Mouse (Mus musculus) intestine, embryonic 15.5 days (tissue): ENCODE measurements around the gene Elfn1. TPM values are rescaled to one million over a fixed set of nuclear protein-coding genes. Genes with fewer than 3 reads are reported as not detected.

Source experiments
- ATAC-seq: fragments of 200-750 bp; cut with Nextera tagmentation; 2 replicates; pipeline ENCODE4 v1.8.0; 2017; ENCODE audit warnings: moderate TSS enrichment, moderate library complexity
- H3K27ac ChIP-seq: fragments of 300-500 bp; sonication (generic); 2 replicates; pipeline ENCODE4 v1.5.1; 2015; ENCODE audit warnings: mild to moderate bottlenecking, inconsistent platforms
- H3K27me3 ChIP-seq: fragments of 300-500 bp; sonication (generic); replicated peaks from 2 replicates; pipeline ENCODE4 v1.6.1; 2015; ENCODE audit warnings: inconsistent platforms
- H3K36me3 ChIP-seq: fragments of 300-500 bp; sonication (generic); 2 replicates; pipeline ENCODE4 v1.6.1; 2015; ENCODE audit warnings: inconsistent platforms
- H3K4me1 ChIP-seq: fragments of 300-500 bp; sonication (generic); replicated peaks from 2 replicates; pipeline ENCODE4 v1.6.1; 2015; ENCODE audit warnings: inconsistent platforms
- H3K4me2 ChIP-seq: fragments of 300-500 bp; sonication (generic); replicated peaks from 2 replicates; pipeline ENCODE4 v1.6.1; 2015; ENCODE audit warnings: mild to moderate bottlenecking, inconsistent platforms
- H3K4me3 ChIP-seq: fragments of 300-500 bp; sonication (generic); replicated peaks from 2 replicates; pipeline ENCODE4 v1.5.1; 2015; ENCODE audit warnings: inconsistent platforms
- H3K9ac ChIP-seq: fragments of 300-500 bp; sonication (generic); 2 replicates; pipeline ENCODE4 v1.6.1; 2015; ENCODE audit warnings: inconsistent platforms
- H3K9me3 ChIP-seq: fragments of 300-500 bp; sonication (generic); 2 replicates; pipeline ENCODE4 v1.6.1; 2016; ENCODE audit warnings: inconsistent platforms
- WGBS: fragments of 180-500 bp; shearing (Covaris S2); methylation state at CpG from one replicate; pipeline ENCODE4 v1.1.7; 2015; 5-methylcytosine and 5-hydroxymethylcytosine counted together
- polyA plus RNA-seq: library from polyadenylated mRNA; unstranded; fragments of >200 nt; fragmentation: Nextera tagmentation; extraction: Ambion mirVana; gene quantifications from 2 replicates; pipeline ENCODE4 v1.2.1, GENCODE M21; 2015

The Elfn1 gene
- polyA plus RNA-seq, 1 experiment from 2014 or later: 0.20 TPM

DNA sequence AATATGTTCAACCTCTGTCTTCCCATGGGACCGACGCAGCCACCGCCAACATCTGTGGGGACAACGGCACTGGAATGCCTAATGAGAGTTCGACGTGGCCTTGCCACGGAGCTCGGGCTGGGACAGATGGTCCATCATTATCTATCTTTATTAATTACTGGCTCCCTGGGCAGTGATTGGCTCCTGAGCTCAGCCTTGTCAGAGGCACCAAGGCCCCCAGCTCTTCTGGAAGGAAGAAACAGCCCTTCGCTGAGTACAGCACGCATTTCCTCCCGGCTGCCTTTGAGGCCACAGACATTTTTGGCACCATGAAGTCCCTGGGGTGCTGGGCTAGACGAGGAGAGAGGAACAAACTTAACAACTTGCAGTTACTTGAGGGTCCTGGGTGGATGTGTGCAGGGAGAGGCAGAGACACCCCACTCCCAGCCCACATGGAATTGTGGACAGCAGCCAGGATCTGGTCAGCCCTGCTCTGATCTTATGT, 13.7 kb upstream of the Elfn1 start:
- no peak for ATAC-seq

GRCm38 (mm10) chr5:139899044-139899443, 8.7 kb upstream of the Elfn1 start:
- H3K4me2 ChIP-seq: no peak overlapping the region
- H3K27me3 ChIP-seq: no peaks in the 10 kb centered on the region
- WGBS: 17% methylated on average over 7 of the region's 7 CpGs
- no peaks in the 10 kb centered on the region for H3K4me1 ChIP-seq
- H3K9me3 ChIP-seq: no peaks in the 10 kb centered on the region
- no peak overlapping the region for H3K27ac ChIP-seq
- H3K36me3 ChIP-seq: no peaks in the 10 kb centered on the region
- ATAC-seq: no peak
- H3K9ac ChIP-seq: no peak overlapping the region
- H3K4me3 ChIP-seq: no peak overlapping the region

More for the DNA sequence above, 13.7 kb upstream of the Elfn1 start:
- H3K27ac ChIP-seq: no peak overlapping the region
- no peaks in the 10 kb centered on the region for H3K4me1 ChIP-seq
- WGBS: 59% methylated on average over 12 of the region's 12 CpGs
- H3K9me3 ChIP-seq: no peaks in the 10 kb centered on the region
- no peak overlapping the region for H3K4me3 ChIP-seq
- H3K27me3 ChIP-seq: no peaks in the 10 kb centered on the region
- no peak overlapping the region for H3K4me2 ChIP-seq
- H3K9ac ChIP-seq: no peak overlapping the region
- no peaks in the 10 kb centered on the region for H3K36me3 ChIP-seq

DNA sequence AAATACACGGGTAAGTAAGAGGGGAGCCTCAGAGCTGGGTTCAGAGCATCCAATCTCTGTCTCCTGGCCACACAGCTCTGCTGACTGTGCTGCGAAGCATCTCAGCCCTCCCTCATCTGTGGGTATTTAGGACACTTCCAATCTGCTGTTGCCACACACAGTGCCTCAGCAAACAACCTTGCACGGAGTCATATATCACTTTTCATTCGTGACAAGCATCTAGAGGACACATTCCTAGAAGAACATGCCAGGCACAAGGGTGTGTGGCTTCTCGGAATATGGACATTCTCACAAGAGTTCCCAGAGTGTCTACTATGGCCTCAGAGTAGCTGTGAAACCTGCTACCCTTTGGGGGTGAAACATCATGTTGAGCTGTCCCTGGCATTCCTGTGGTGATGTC, 2.6 kb upstream of the Elfn1 start:
- WGBS: 64% methylated on average over 5 of the region's 5 CpGs
- H3K27me3 ChIP-seq: peaks cover 51% of the 10 kb centered on the region

DNA sequence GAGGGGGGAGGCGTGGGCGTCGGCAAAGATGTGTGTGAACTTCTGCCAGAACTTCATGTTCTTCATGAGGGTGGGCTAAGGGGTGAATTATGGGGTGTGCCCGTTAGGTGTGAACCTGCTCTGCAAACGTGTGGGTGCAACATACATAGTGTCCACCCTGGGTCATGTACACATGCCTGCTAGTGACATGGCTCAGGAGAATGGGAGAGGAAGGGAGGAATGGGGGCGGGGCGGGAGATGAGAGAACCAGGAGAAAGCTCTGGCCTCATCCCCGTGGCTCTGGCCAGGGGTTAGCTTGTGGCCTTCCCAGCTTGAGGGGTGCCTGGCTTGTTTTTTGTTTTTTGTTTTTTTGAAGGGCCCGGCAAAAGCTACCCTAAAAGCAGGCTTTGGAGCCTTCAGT, 1.2 kb upstream of the Elfn1 start:
- peaks cover 33% of the 10 kb centered on the region for H3K4me1 ChIP-seq
- H3K9me3 ChIP-seq: no peaks in the 10 kb centered on the region
- H3K9ac ChIP-seq: no peak overlapping the region
- no peak for ATAC-seq
- H3K4me2 ChIP-seq: no peak overlapping the region
- H3K4me3 ChIP-seq: no peak overlapping the region
- H3K27me3 ChIP-seq: peaks cover 65% of the 10 kb centered on the region
- no peak overlapping the region for H3K27ac ChIP-seq
- WGBS: 25% methylated on average over 9 of the region's 9 CpGs
- no peaks in the 10 kb centered on the region for H3K36me3 ChIP-seq

More for the DNA sequence above, 2.6 kb upstream of the Elfn1 start:
- Histone ChIP-seq H3K4me3 (no peak overlapping the region), H3K9ac (no peak overlapping the region), H3K27ac (no peak overlapping the region), H3K9me3 (no peaks in the 10 kb centered on the region), H3K36me3 (no peaks in the 10 kb centered on the region), H3K4me2 (no peak overlapping the region), H3K4me1 (peaks cover 26% of the 10 kb centered on the region)
- ATAC-seq: no peak

GRCm38 (mm10) chr5:139907241-139907640, 502 bp upstream of the Elfn1 start:
- WGBS: under 1% methylated on average over 19 of the region's 19 CpGs
- no peaks in the 10 kb centered on the region for H3K9me3 ChIP-seq
- H3K4me2 ChIP-seq: peak overlapping the region; percentile 94
- ATAC-seq: peak; percentile 4
- no peaks in the 10 kb centered on the region for H3K36me3 ChIP-seq
- peaks cover 72% of the 10 kb centered on the region for H3K27me3 ChIP-seq
- H3K9ac ChIP-seq: no peak overlapping the region
- no peak overlapping the region for H3K27ac ChIP-seq
- H3K4me1 ChIP-seq: peaks cover 40% of the 10 kb centered on the region
- peak overlapping the region; percentile 57 for H3K4me3 ChIP-seq

GRCm38 (mm10) chr5:139908243-139908810, 584 bp downstream of the Elfn1 start:
- H3K4me2 ChIP-seq: peak overlapping the region; percentile 94
- H3K36me3 ChIP-seq: no peaks in the 10 kb centered on the region
- H3K27me3 ChIP-seq: peaks cover 83% of the 10 kb centered on the region
- H3K27ac ChIP-seq: no peak overlapping the region
- peaks cover 49% of the 10 kb centered on the region for H3K4me1 ChIP-seq
- no peaks in the 10 kb centered on the region for H3K9me3 ChIP-seq
- peak; percentile 52 for ATAC-seq
- H3K9ac ChIP-seq: peak overlapping the region; percentile 56
- peak overlapping the region; percentile 57 for H3K4me3 ChIP-seq
- WGBS: under 1% methylated on average over 65 of the region's 78 CpGs

DNA sequence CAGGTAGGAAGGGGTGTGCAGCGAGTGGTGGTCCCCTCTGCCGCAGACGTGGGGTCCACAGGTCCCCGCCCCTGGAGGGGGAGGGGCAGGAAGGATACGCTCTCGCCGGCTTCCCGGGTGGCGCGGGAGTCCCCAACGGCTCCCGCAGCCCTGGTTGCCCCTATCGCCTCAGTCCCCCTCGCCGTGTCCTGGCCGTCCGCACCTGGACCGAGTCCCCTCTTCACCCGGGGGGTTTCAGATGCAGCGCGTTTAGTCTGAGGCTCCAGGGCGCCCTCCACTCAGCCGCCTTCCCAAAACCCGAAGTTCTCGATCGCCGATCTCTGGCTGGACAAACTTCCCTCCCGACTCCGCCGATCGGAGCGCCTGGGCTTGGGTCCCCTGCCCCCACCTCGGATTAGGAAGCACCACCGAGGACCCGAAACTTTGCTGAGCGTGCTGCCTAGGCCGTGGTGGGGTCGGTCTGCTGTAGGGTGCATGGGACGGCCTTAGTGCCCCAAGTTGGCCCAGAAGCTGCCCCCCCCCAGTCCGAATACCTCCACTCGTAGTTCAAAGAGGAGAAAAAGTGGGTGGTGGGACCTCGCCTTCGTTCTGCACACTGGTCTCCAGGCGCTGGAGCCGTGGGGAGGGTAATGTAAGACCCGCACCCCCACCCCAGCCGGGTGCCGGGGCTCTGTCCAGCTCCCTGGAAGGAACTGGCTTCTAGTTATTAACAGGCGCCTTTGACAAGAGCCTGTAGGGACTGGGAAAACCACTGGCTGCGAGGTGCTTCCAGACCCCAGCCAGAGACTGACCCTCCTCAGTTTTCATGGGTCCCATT, 1.3 kb downstream of the Elfn1 start:
- WGBS: under 1% methylated on average over 46 of the region's 50 CpGs
- Histone ChIP-seq H3K27me3 (peaks cover 90% of the 10 kb centered on the region), H3K36me3 (no peaks in the 10 kb centered on the region), H3K9ac (peak overlapping the region; percentile 56), H3K4me1 (peaks cover 49% of the 10 kb centered on the region), H3K4me2 (peak overlapping the region; percentile 94), H3K9me3 (no peaks in the 10 kb centered on the region), H3K4me3 (peak overlapping the region; percentile 57), H3K27ac (no peak overlapping the region)
- 0 out of 2 replicates have a peak, but pooled peaks have one; percentile 5 for ATAC-seq

- Histone ChIP-seq H3K36me3 (no peaks in the 10 kb centered on the region), H3K9ac (no peak overlapping the region), H3K4me1 (peaks cover 49% of the 10 kb centered on the region), H3K4me3 (peak overlapping the region; percentile 57), H3K27me3 (peaks cover 99% of the 10 kb centered on the region), H3K9me3 (no peaks in the 10 kb centered on the region), H3K4me2 (peak overlapping the region; percentile 94), H3K27ac (no peak overlapping the region)
- ATAC-seq: no peak
- WGBS: 1% methylated on average over 29 of the region's 29 CpGs
Observed at GRCm38 (mm10) chr5:139909710-139910550, 2.2 kb downstream of the Elfn1 start.

DNA sequence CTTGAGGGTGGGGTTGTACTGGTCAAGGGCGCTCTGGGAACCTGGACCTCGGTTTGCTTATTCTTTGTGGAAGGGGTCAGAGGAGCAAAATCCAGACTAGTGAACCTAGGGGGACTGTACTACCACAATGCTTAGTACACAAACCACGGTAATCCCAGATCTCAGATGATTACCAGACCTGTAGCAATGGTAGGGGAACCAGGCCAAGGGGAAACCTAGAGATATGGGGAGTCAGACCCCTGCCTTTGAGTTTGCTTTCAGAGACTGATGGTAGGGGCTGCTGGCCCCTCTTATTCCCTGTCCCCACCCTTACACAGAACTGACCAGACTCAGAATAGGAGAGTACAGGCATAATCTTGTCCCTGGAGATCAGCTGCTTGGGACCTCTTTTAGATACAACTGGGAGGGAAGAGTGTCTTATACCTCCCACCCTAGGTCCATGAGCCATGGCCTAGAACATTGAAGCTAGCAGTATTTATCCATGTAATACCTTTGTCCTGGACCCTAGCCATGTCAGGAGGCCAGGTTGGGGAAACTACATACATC, 3.1 kb downstream of the Elfn1 start:
- Histone ChIP-seq H3K4me1 (peaks cover 49% of the 10 kb centered on the region), H3K36me3 (no peaks in the 10 kb centered on the region), H3K27ac (no peak overlapping the region), H3K27me3 (peaks cover 99% of the 10 kb centered on the region), H3K4me2 (peak overlapping the region; percentile 43; the same call in 1 of the 2 replicates), H3K9me3 (no peaks in the 10 kb centered on the region), H3K4me3 (0 out of 2 replicates have a peak overlapping the region, but pooled peaks have one; percentile 18), H3K9ac (no peak overlapping the region)
- no peak for ATAC-seq
- WGBS: 23% methylated on average over 3 of the region's 3 CpGs

GRCm38 (mm10) chr5:139911506-139911905, 3.8 kb downstream of the Elfn1 start:
- WGBS: 6% methylated on average over 18 of the region's 19 CpGs
- H3K4me2 ChIP-seq: peak overlapping the region; percentile 98
- no peaks in the 10 kb centered on the region for H3K9me3 ChIP-seq
- H3K4me3 ChIP-seq: peak overlapping the region; percentile 51; the same call in 1 of the 2 replicates
- H3K4me1 ChIP-seq: peaks cover 49% of the 10 kb centered on the region
- peaks cover 92% of the 10 kb centered on the region for H3K27me3 ChIP-seq
- H3K36me3 ChIP-seq: no peaks in the 10 kb centered on the region
- no peak overlapping the region for H3K9ac ChIP-seq
- H3K27ac ChIP-seq: no peak overlapping the region
- no peak for ATAC-seq

DNA sequence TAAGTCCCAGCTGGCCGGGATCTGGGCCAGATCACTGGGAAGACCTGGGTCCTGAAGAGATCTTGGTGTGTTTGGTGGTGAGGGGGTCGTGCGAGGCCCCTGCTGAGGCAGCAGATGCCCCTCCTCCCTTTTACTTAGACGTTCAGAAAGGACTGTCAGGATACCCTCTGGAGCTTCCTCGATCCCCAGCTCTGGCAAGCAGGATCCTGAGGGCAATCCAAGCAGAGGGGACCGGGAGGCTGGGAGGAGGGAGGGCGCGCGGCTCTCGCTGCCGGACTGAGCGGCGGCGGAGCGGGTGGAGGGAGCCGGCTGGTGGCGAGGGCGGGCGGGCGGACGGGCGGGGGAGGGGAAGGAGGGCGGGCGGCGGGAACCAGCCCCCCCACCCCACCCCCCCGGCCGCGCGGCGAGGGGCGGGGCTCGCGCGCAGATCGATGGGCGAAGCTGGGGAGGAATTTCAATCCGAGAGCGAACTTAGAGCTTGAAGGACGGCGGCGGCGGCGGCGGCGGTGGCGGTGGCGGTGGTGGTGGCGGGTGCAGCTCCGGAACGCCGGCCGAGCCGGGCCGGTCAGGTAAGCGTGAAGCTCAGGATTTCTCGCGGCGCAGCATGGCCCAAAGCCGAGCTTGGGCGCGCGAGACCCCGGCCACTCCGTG, 4.5 kb downstream of the Elfn1 start:
- peaks cover 84% of the 10 kb centered on the region for H3K27me3 ChIP-seq
- H3K4me2 ChIP-seq: peak overlapping the region; percentile 98
- peak overlapping the region; percentile 51 for H3K4me3 ChIP-seq
- H3K9ac ChIP-seq: peak overlapping the region; percentile 41
- no peak overlapping the region for H3K27ac ChIP-seq
- peak; percentile 11; the same call in 1 of the 2 replicates for ATAC-seq
- no peaks in the 10 kb centered on the region for H3K36me3 ChIP-seq
- no peaks in the 10 kb centered on the region for H3K9me3 ChIP-seq
- WGBS: under 1% methylated on average over 43 of the region's 64 CpGs
- H3K4me1 ChIP-seq: peaks cover 45% of the 10 kb centered on the region
